Mouse (Mus musculus) megakaryocyte, embryonic 14.5 days (primary cell): ENCODE data around the gene Ttbk1.

Source experiments
- FLI1 ChIP-seq: IDR thresholded peaks from 2 replicates; pipeline ENCODE4 v1.6.1; 2012; ENCODE audit warnings: low read length, inconsistent platforms, mixed read lengths
- GATA1 ChIP-seq: IDR thresholded peaks from 3 replicates; pipeline ENCODE4 v1.6.1; 2012; ENCODE audit warnings: mixed read lengths, low read length, inconsistent platforms, borderline replicate concordance

GRCm38 (mm10) chr17:46486995-46487394, 480 bp downstream of the Ttbk1 start:
- TF ChIP-seq GATA1 (no peak), FLI1 (no peak)
